In genomic region chr12:101772962-101773361, GRCm38 (mm10) we compare ENCODE assay signal across 25 mouse cellular contexts. TPM values are rescaled to one million over a fixed set of nuclear protein-coding genes. Genes with fewer than 3 reads are reported as not detected.
DNase-seq lines count a peak whose midpoint lies in the region; ATAC-seq lines count a peak whose summit lies in the region.
"Had no signal": no experiment of that assay in that cellular context is flagged by ENCODE, and none has a peak within 500 bp of the region (broad histone marks: within the 10 kb centered on the region; RNA-seq: fewer than 3 reads in every experiment).

No protein-coding gene starts in this region.

- H3K9me3 ChIP-seq in intestine, embryonic 16.5 days (ENCODE audit: control insufficient read depth, low read length) = no peaks in the 10 kb centered on the region
- H3K9me3 ChIP-seq in intestine, embryonic 15.5 days = no peaks in the 10 kb centered on the region
- H3K9me3 ChIP-seq: embryonic facial prominence, embryonic 15.5 days; forebrain, embryonic 10.5 days; heart, embryonic 10.5 days; heart, embryonic 15.5 days; hindbrain, embryonic 13.5 days had no signal

- no peak overlapping the region for H3K4me2 ChIP-seq in intestine, embryonic 16.5 days (ENCODE audit: low read depth, low read length)
- H3K4me2 ChIP-seq in intestine, embryonic 15.5 days (replicated peaks) = no peak overlapping the region
- H3K4me2 ChIP-seq: embryonic facial prominence, embryonic 15.5 days; heart, embryonic 15.5 days; hindbrain, embryonic 13.5 days had no signal

- H3K9ac ChIP-seq in intestine, embryonic 16.5 days (ENCODE audit: low read depth, low read length) = no peak overlapping the region
- no peak overlapping the region for H3K9ac ChIP-seq in intestine, embryonic 15.5 days
- H3K9ac ChIP-seq: embryonic facial prominence, embryonic 15.5 days; heart, embryonic 15.5 days; hindbrain, embryonic 13.5 days had no signal

- H3K27me3 ChIP-seq in intestine, embryonic 16.5 days (replicated peaks; ENCODE audit: control insufficient read depth, insufficient read depth, low read length) = no peaks in the 10 kb centered on the region
- no peaks in the 10 kb centered on the region for H3K27me3 ChIP-seq in intestine, embryonic 15.5 days (replicated peaks)
- H3K27me3 ChIP-seq: embryonic facial prominence, embryonic 15.5 days; heart, embryonic 15.5 days; hindbrain, embryonic 13.5 days; Patski had no signal

- H3K27ac ChIP-seq in intestine, embryonic 16.5 days (ENCODE audit: low read length) = no peak overlapping the region
- no peak overlapping the region for H3K27ac ChIP-seq in intestine, embryonic 15.5 days
- H3K27ac ChIP-seq: embryonic facial prominence, embryonic 15.5 days; forebrain, embryonic 10.5 days; gastrocnemius, adult 2 months; heart, embryonic 10.5 days; heart, embryonic 15.5 days; hindbrain, embryonic 13.5 days had no signal

- H3K36me3 ChIP-seq in intestine, embryonic 16.5 days (ENCODE audit: control insufficient read depth, insufficient read depth, low read length) = no peaks in the 10 kb centered on the region
- no peaks in the 10 kb centered on the region for H3K36me3 ChIP-seq in intestine, embryonic 15.5 days
- H3K36me3 ChIP-seq: embryonic facial prominence, embryonic 15.5 days; forebrain, embryonic 10.5 days; heart, embryonic 10.5 days; heart, embryonic 15.5 days; hindbrain, embryonic 13.5 days had no signal

- 36% methylated on average over 3 of the region's 3 CpGs for WGBS in intestine, embryonic 16.5 days
- WGBS in intestine, embryonic 15.5 days = 51% methylated on average over 3 of the region's 3 CpGs

- peak; percentile 52 for ATAC-seq in intestine, embryonic 16.5 days
- ATAC-seq in intestine, embryonic 15.5 days = no peak; the same call in 1 of the 2 replicates
- ATAC-seq: activated CD4-positive, CD25-positive, alpha-beta regulatory T cell, adult 4 months; forebrain, embryonic 14.5 days; Patski had no signal

- peak; percentile 31 to 40 for DNase-seq in kidney, postnatal 4 days
- DNase-seq in kidney, postnatal 36 days = no peak
- DNase-seq in lung, postnatal 36 days = peak; percentile 35
- DNase-seq in lung, postnatal 14 days = no peak
- DNase-seq in left cerebral cortex, postnatal 14 days (ENCODE audit: low spot score in 2 of 2) = no peak
- DNase-seq: adrenal gland, postnatal 14 days; cerebellum, adult 11-12 months; cerebellum, adult 9-11 months; cerebellum, postnatal 36 days; gastrocnemius, adult 2 months; gastrocnemius, postnatal 25 days; heart, adult 18-20 months; heart, postnatal 14 days had no signal

- H3K4me3 ChIP-seq in intestine, embryonic 16.5 days (ENCODE audit: low read length) = no peak overlapping the region
- H3K4me3 ChIP-seq in intestine, embryonic 15.5 days (replicated peaks) = no peak overlapping the region
- H3K4me3 ChIP-seq: embryonic facial prominence, embryonic 15.5 days; erythroblast, embryonic 14.5 days; forebrain, embryonic 10.5 days; gastrocnemius, adult 2 months; heart, embryonic 10.5 days; heart, embryonic 15.5 days; hindbrain, embryonic 13.5 days had no signal

- intact Hi-C loops in left cerebral cortex, postnatal 14 days (cut with DNase I) = no loop called here

- H3K4me1 ChIP-seq in intestine, embryonic 16.5 days (ENCODE audit: control insufficient read depth, insufficient read depth, low read length) = peaks cover 4% of the 10 kb centered on the region; the same call in 1 of the 2 replicates
- 0 out of 2 replicates have a peak, but pooled peaks cover 4% of the 10 kb centered on the region for H3K4me1 ChIP-seq in intestine, embryonic 15.5 days (replicated peaks)
- H3K4me1 ChIP-seq: forebrain, embryonic 10.5 days; heart, embryonic 10.5 days; hindbrain, embryonic 13.5 days had no signal

RNA-seq across cellular contexts. Expression of gene Fbln5, which starts 45.9 kb away (rescaled TPM):
- polyA plus RNA-seq in intestine, embryonic 16.5 days (2015; fragmentation: Nextera tagmentation; extraction: Ambion mirVana) = 59.6 and 64.9 TPM in 2 replicates
- polyA plus RNA-seq in intestine, embryonic 15.5 days (2015; fragmentation: Nextera tagmentation; extraction: Ambion mirVana) = 62.5 and 63.9 TPM in 2 replicates
- total RNA-seq in left cerebral cortex, postnatal 14 days (2021) = 10 to 100 TPM; 13.3 to 14.1 TPM
- total RNA-seq: hematopoietic stem cell, adult 5-6 weeks had no signal
- polyA plus RNA-seq: activated CD4-positive, CD25-positive, alpha-beta regulatory T cell, adult 4 months; erythroblast, embryonic 14.5 days had no signal

RNA-seq across cellular contexts. Expression of gene Tc2n, which starts 54.6 kb away (rescaled TPM):
- 3.6 and 4.3 TPM in 2 replicates for polyA plus RNA-seq in intestine, embryonic 16.5 days (2015; fragmentation: Nextera tagmentation; extraction: Ambion mirVana)
- 3.5 and 4.0 TPM in 2 replicates for polyA plus RNA-seq in intestine, embryonic 15.5 days (2015; fragmentation: Nextera tagmentation; extraction: Ambion mirVana)
- total RNA-seq in left cerebral cortex, postnatal 14 days (2021) = under 1 TPM; 0.23 to 0.29 TPM
- polyA plus RNA-seq: erythroblast, embryonic 14.5 days had no signal

Comparison
In these comparisons a context has a peak if more than half of its experiments do, and no peak if none do; other contexts are left out.
1. DNase-seq: peak in kidney, postnatal 4 days (2 of 2) and lung, postnatal 36 days (single experiment); none in kidney, postnatal 36 days (0 of 2), lung, postnatal 14 days (single experiment) and left cerebral cortex, postnatal 14 days (0 of 2).